Mouse (Mus musculus) CD8-positive naive resting alpha-beta T cell, adult 57 days (primary cell): ENCODE data around the gene Scn1b. TPM values are rescaled to one million over a fixed set of nuclear protein-coding genes. Genes with fewer than 3 reads are reported as not detected.

Experiments
- total RNA-seq: library from RNA; stranded (reverse); gene quantifications from one replicate; pipeline ENCODE4 v1.2.4, GENCODE M21; 2023

The Scn1b gene
- total RNA-seq, result 1.7 TPM

DNA sequence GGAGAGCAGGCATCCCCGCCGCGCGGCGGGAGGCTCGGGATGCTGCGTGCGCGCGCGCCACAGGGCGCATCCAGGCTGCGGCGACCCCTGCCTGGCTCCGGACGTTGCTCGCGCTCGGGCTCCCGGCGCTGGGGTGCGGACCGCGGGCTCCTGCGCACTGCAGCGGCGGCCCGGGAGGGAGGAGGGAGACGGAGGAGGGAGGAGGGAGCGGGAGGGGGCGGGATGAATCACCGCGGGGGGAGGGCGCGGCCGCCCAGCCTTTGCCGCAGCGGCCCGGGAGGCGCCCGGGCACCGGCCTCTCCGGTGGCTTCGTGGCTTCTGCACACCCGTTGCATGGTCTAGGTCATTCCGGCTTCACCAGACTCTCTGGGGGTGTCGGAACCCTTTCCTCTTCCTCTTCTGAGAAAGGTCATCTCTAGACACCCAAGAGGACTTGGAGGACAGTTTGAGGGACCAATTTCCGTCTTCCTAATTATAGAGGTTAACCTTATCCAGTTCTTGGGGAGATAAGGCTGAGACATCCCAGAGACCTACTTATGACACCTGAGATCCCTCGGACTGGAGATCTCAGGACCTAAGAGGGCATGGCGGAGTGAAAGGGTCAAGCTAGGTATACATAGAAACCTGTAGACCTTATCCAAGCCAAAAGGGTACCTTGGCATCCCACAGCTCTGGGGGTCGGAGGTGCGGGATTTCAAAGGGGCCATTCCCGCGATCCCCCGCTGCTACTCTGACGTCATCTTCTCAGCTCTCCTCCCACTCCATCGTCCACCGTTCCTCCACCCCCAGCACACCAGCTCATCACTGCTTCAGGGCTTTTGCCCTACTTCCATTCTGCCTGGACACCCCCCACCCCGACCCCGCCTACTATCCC, at the start of gene Scn1b:
Gene Scn1b, minus strand, starts transcription at position 153 of the 874 bp plus-strand sequence.

DNA sequence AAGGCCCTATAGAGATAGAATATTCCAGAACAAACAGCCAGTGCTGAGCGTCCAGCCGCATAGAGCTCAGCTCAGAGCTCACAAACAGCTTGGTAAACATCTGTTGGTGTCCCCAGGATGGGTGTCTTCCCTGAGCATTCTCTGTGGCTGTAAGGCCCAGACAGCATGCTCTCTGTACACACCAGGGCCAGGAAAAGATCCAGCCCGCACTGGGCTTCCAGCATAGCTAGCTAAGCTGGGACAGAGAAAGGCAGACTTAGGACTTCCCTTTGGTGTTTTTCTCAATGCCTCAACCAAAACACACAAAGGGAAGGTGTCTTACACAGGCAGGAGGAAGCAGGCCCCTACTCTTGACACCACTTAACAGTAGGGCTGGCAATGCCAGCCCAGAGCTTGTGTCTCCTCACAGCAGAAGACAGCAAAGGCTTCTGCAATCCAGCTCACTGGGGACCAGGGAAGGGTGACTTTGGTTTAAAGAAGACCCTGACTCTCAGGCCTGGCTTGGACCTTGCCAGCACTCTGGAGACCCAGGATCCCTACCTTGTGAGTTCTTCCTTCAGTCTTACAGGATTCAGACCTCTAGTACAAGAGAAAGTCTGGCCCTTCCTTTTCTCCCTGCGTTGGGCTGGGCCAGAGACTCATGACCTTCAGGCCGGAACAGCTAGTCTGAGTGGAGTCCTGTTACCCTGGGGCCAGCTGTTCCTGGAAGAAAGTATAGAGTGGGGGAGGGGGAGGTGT, 28.7 kb upstream of the Scn1b start, which contains the start of gene Gramd1a:
Gene Gramd1a, minus strand, starts transcription at position 601 of the 738 bp plus-strand sequence.

DNA sequence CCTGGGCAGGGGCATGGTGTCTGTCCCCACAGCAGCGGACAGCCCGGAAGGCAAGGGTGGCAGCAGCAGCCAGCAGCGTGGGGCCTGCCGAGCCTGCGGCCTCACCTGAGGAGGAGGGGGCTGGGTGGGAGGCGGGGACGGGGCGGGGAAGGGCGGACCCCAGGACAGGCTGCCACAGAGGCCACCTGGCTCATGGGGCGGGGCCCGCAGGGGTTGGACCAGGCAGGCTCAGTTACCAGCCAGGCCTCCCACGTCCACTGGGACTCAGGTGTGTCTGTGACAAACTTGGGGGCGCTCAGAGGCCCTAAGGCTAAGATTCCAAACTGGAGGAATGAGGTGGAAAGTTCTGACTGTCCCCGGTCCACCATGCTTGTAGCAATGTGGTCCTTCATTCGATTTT, 11.6 kb downstream of the Scn1b start, which contains the start of gene Hpn:
Gene Hpn, minus strand, starts transcription at position 109 of the 400 bp plus-strand sequence.

DNA sequence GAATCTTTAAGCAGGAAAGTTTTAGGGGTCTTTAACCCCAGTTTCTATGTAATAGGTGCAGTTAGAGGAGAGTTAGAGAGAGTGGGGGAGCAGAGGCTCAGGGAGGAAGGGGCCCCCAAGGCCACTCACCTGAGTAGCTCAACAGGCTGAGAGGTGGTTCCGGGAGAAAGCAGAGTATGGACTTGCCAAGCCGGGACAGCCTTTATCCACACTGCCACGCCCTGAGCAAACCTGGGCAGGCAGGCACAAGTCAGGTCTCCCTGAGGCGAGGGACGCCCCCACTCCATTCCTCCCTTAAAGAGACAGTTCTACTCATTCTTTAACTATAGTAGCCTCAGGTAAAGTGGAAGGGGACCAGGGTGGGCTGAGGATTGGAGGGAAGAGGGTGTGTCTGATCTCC, 50.3 kb downstream of the Scn1b start, which contains the start of gene Fxyd3:
Gene Fxyd3, minus strand, starts transcription at position 213 of the 400 bp plus-strand sequence.

Other genes with a start within 250 kb of the Scn1b start
- gene Cd22, start 246.7 kb downstream of the Scn1b start, total RNA-seq, result 60.4 TPM
- not detected for gene Mag, start 212.1 kb downstream of the Scn1b start, total RNA-seq
- not detected for gene Hamp2, start 202.3 kb downstream of the Scn1b start, total RNA-seq
- gene Hamp, start 183.0 kb downstream of the Scn1b start, total RNA-seq, result not detected
- gene Usf2, start 170.2 kb downstream of the Scn1b start, total RNA-seq, result 165 TPM
- gene Lsr, start 153.5 kb downstream of the Scn1b start, total RNA-seq, result 5.6 TPM
- gene Fam187b, start 153.2 kb downstream of the Scn1b start, total RNA-seq, result not detected
- gene Fxyd5, start 84.5 kb downstream of the Scn1b start, total RNA-seq, result 937 TPM
- gene Fxyd7, start 75.5 kb downstream of the Scn1b start, total RNA-seq, result 3.8 TPM
- not detected for gene Fxyd1, start 69.8 kb downstream of the Scn1b start, total RNA-seq
- 0.61 TPM for gene Lgi4, start 67.7 kb downstream of the Scn1b start, total RNA-seq
- not detected for gene Fxyd3, start 50.3 kb downstream of the Scn1b start, total RNA-seq
- not detected for gene Hpn, start 11.7 kb downstream of the Scn1b start, total RNA-seq
- 987 TPM for gene Gramd1a, start 28.9 kb upstream of the Scn1b start, total RNA-seq
- gene Scgb2b2, start 163.5 kb upstream of the Scn1b start, total RNA-seq, result not detected
- gene Scgb1b2, start 164.8 kb upstream of the Scn1b start, total RNA-seq, result not detected
- not detected for gene Scgb2b3, start 235.1 kb upstream of the Scn1b start, total RNA-seq
- not detected for gene Scgb1b3, start 248.6 kb upstream of the Scn1b start, total RNA-seq